ENCODE assay signal across 9 mouse cellular contexts in genomic region chr2:93277486-93277885, GRCm38 (mm10). TPM values are rescaled to one million over a fixed set of nuclear protein-coding genes. Genes with fewer than 3 reads are reported as not detected.
DNase-seq lines count a peak whose midpoint lies in the region; ATAC-seq and TF ChIP-seq lines count a peak whose summit lies in the region.
"Had no signal": no experiment of that assay in that cellular context is flagged by ENCODE, and none has a peak within 500 bp of the region (broad histone marks: within the 10 kb centered on the region; RNA-seq: fewer than 3 reads in every experiment).

No protein-coding gene starts in this region.

- no peaks in the 10 kb centered on the region for H3K27me3 ChIP-seq in forebrain, embryonic 16.5 days (replicated peaks; ENCODE audit: control insufficient read depth, insufficient read depth, low read length)
- H3K27me3 ChIP-seq in limb, embryonic 11.5 days (ENCODE audit: control insufficient read depth, insufficient read depth, low read length), result no peaks in the 10 kb centered on the region
- no peaks in the 10 kb centered on the region for H3K27me3 ChIP-seq in stomach, embryonic 15.5 days (replicated peaks)

- 30% methylated on average over 4 of the region's 4 CpGs for WGBS in lung, adult 2 months
- 29% methylated on average over 4 of the region's 4 CpGs for WGBS in forebrain, embryonic 16.5 days
- 17% methylated on average over 4 of the region's 4 CpGs for WGBS in limb, embryonic 11.5 days
- 31% methylated on average over 4 of the region's 4 CpGs for WGBS in stomach, embryonic 15.5 days

- no peak for ATAC-seq in forebrain, embryonic 16.5 days
- ATAC-seq in limb, embryonic 11.5 days (ENCODE audit: insufficient number of reproducible peaks, low FRiP score, low TSS enrichment, low read depth), result no peak
- 0 out of 2 replicates have a peak, but pooled peaks have one; percentile 6 for ATAC-seq in stomach, embryonic 15.5 days (ENCODE audit: insufficient read depth, low FRiP score, low read depth)

- intact Hi-C loops in left cerebral cortex, adult 2 months (cut with DNase I), result no loop called here

- H3K9ac ChIP-seq in forebrain, embryonic 16.5 days (replicated peaks; ENCODE audit: low read depth, low read length), result no peak overlapping the region
- peak overlapping the region; percentile 24 for H3K9ac ChIP-seq in limb, embryonic 11.5 days (ENCODE audit: low read length)
- H3K9ac ChIP-seq in stomach, embryonic 15.5 days, result no peak overlapping the region

- TF ChIP-seq CTCF in lung, adult 2 months (IDR thresholded peaks at IDR 0.05; ENCODE audit: insufficient read depth, low read length), result no peak
- TF ChIP-seq CTCF in left cerebral cortex, adult 2 months (IDR thresholded peaks at IDR 0.05), result no peak

- H3K4me1 ChIP-seq in lung, adult 2 months (ENCODE audit: control insufficient read depth, insufficient read depth, low read length), result peaks cover 10% of the 10 kb centered on the region
- peaks cover 34% of the 10 kb centered on the region for H3K4me1 ChIP-seq in forebrain, embryonic 16.5 days (replicated peaks; ENCODE audit: control insufficient read depth, insufficient read depth, low read length)
- H3K4me1 ChIP-seq in limb, embryonic 11.5 days (ENCODE audit: control insufficient read depth, insufficient read depth, low read length), result peaks cover 30% of the 10 kb centered on the region
- peaks cover 18% of the 10 kb centered on the region for H3K4me1 ChIP-seq in stomach, embryonic 15.5 days

- no peaks in the 10 kb centered on the region for H3K36me3 ChIP-seq in forebrain, embryonic 16.5 days (ENCODE audit: control insufficient read depth, insufficient read depth)
- no peaks in the 10 kb centered on the region for H3K36me3 ChIP-seq in limb, embryonic 11.5 days (ENCODE audit: control insufficient read depth, insufficient read depth, low read length)
- H3K36me3 ChIP-seq in stomach, embryonic 15.5 days, result no peaks in the 10 kb centered on the region

- peak overlapping the region; percentile 33; the same call in 1 of the 2 replicates for H3K27ac ChIP-seq in forebrain, embryonic 16.5 days (ENCODE audit: low read length)
- peak overlapping the region; percentile 84 for H3K27ac ChIP-seq in limb, embryonic 11.5 days (replicated peaks; ENCODE audit: low read depth, low read length)
- peak overlapping the region; percentile 92 for H3K27ac ChIP-seq in stomach, embryonic 15.5 days
- no peak overlapping the region for H3K27ac ChIP-seq in left cerebral cortex, adult 2 months

- peak; percentile 19 for DNase-seq in lung, postnatal 10 days
- DNase-seq in lung, adult 2 months, result no peak
- no peak for DNase-seq in limb, embryonic 11.5 days (ENCODE audit: low spot score)
- no peak for DNase-seq in left cerebral cortex, adult 18-20 months (ENCODE audit: low spot score in 2 of 2)
- DNase-seq in left cerebral cortex, adult 2 months (ENCODE audit: extremely low spot score in 1 of 2, low spot score in 2 of 2), result no peak
- DNase-seq in B cell, adult 2 months, result no peak

- H3K4me3 ChIP-seq in lung, adult 2 months (replicated peaks; ENCODE audit: extremely low read depth, low read depth, low read length), result no peak overlapping the region
- no peak overlapping the region for H3K4me3 ChIP-seq in forebrain, embryonic 16.5 days (replicated peaks; ENCODE audit: low read length)
- no peak overlapping the region for H3K4me3 ChIP-seq in limb, embryonic 11.5 days (ENCODE audit: low read depth, low read length)
- H3K4me3 ChIP-seq in stomach, embryonic 15.5 days (replicated peaks), result no peak overlapping the region
- no peak overlapping the region for H3K4me3 ChIP-seq in left cerebral cortex, adult 2 months

- H3K9me3 ChIP-seq in forebrain, embryonic 16.5 days (ENCODE audit: control insufficient read depth, low read length), result no peaks in the 10 kb centered on the region
- H3K9me3 ChIP-seq in limb, embryonic 11.5 days (ENCODE audit: control insufficient read depth, low read length), result no peaks in the 10 kb centered on the region
- no peaks in the 10 kb centered on the region for H3K9me3 ChIP-seq in stomach, embryonic 15.5 days

- H3K4me2 ChIP-seq in forebrain, embryonic 16.5 days (ENCODE audit: low read length), result no peak overlapping the region
- H3K4me2 ChIP-seq in limb, embryonic 11.5 days (ENCODE audit: low read depth, severe bottlenecking), result no peak overlapping the region
- H3K4me2 ChIP-seq in stomach, embryonic 15.5 days, result no peak overlapping the region
- H3K4me2 ChIP-seq: liver, embryonic 11.5 days had no signal

- TF ChIP-seq POLR2A in lung, adult 2 months (IDR thresholded peaks at IDR 0.05; ENCODE audit: borderline replicate concordance, extremely low read depth, low read depth, low read length), result no peak

RNA-seq across cellular contexts. Expression of gene Tspan18, which starts 56.8 kb away (rescaled TPM):
- 158 and 172 TPM in 2 replicates for polyA plus RNA-seq in lung, adult 2 months (2012; rRNA removed)
- polyA plus RNA-seq in forebrain, embryonic 16.5 days (2015; fragmentation: Nextera tagmentation; extraction: Ambion mirVana), result 14.8 and 17.0 TPM in 2 replicates
- polyA plus RNA-seq in limb, embryonic 11.5 days (2014; fragmentation: Nextera tagmentation; extraction: Ambion mirVana), result 23.1 and 29.8 TPM in 2 replicates
- 20.0 and 20.8 TPM in 2 replicates for polyA plus RNA-seq in stomach, embryonic 15.5 days (2015; fragmentation: Nextera tagmentation; extraction: Ambion mirVana)
- total RNA-seq in left cerebral cortex, adult 18-20 months (2021), result 1 to 10 TPM; 1.4 to 1.6 TPM
- 1 to 10 TPM; 1.5 to 3.0 TPM for total RNA-seq in left cerebral cortex, adult 2 months (2021)
